Mouse (Mus musculus) liver, embryonic 12.5 days (tissue): ENCODE data around the gene Alox12. TPM values are rescaled to one million over a fixed set of nuclear protein-coding genes. Genes with fewer than 3 reads are reported as not detected.
A peak's percentile ranks its signal among the peaks of the same experiment; 100 is the strongest.

Experiments
- ATAC-seq: fragments of 200-750 bp; cut with Nextera tagmentation; 2 replicates; pipeline ENCODE4 v1.8.0; 2017; ENCODE audit warnings: moderate number of reproducible peaks, mild to moderate bottlenecking, moderate library complexity
- H3K27ac ChIP-seq: fragments of 300-500 bp; sonication (generic); 2 replicates; pipeline ENCODE4 v1.5.1; 2016; ENCODE audit warnings: mild to moderate bottlenecking
- H3K27me3 ChIP-seq: fragments of 300-500 bp; sonication (generic); replicated peaks from 2 replicates; pipeline ENCODE4 v1.6.1; 2016; ENCODE audit warnings: mild to moderate bottlenecking, moderate library complexity
- H3K36me3 ChIP-seq: fragments of 300-500 bp; sonication (generic); 2 replicates; pipeline ENCODE4 v1.6.1; 2016; ENCODE audit warnings: mild to moderate bottlenecking, moderate library complexity
- H3K4me1 ChIP-seq: fragments of 300-500 bp; sonication (generic); 2 replicates; pipeline ENCODE4 v1.6.1; 2016
- H3K4me2 ChIP-seq: fragments of 300-500 bp; sonication (generic); 2 replicates; pipeline ENCODE4 v1.6.1; 2016; ENCODE audit warnings: mild to moderate bottlenecking, moderate library complexity
- H3K4me3 ChIP-seq: fragments of 300-500 bp; sonication (generic); 2 replicates; pipeline ENCODE4 v1.5.1; 2016; ENCODE audit warnings: mild to moderate bottlenecking, moderate library complexity
- H3K9ac ChIP-seq: fragments of 300-500 bp; sonication (generic); 2 replicates; pipeline ENCODE4 v1.6.1; 2016; ENCODE audit warnings: mild to moderate bottlenecking, moderate library complexity
- H3K9me3 ChIP-seq: fragments of 300-500 bp; sonication (generic); replicated peaks from 2 replicates; pipeline ENCODE4 v1.6.1; 2016; ENCODE audit warnings: mild to moderate bottlenecking, moderate library complexity
- WGBS: fragments of 180-500 bp; shearing (Covaris S2); methylation state at CpG from one replicate; pipeline ENCODE4 v1.1.7; 2016; ENCODE audit not compliant: insufficient replicate concordance; 5-methylcytosine and 5-hydroxymethylcytosine counted together
- polyA plus RNA-seq: library from polyadenylated mRNA; unstranded; fragments of >200 nt; fragmentation: Nextera tagmentation; extraction: Ambion mirVana; gene quantifications from 2 replicates; pipeline ENCODE4 v1.2.1, GENCODE M21; 2016

Gene Alox12
- polyA plus RNA-seq, 1 experiment from 2014 or later: 26.8 TPM

- 63% methylated on average over 4 of the region's 4 CpGs for WGBS
- Histone ChIP-seq H3K4me3 (peak overlapping the region; percentile 50; the same call in 1 of the 2 replicates), H3K27me3 (peaks cover 50% of the 10 kb centered on the region)
Observed at GRCm38 (mm10) chr11:70227661-70228245, 27.4 kb downstream of the Alox12 start.

GRCm38 (mm10) chr11:70227126-70227525 is 28.0 kb downstream of the Alox12 start:
- H3K27me3 ChIP-seq: peaks cover 50% of the 10 kb centered on the region
- no peaks in the 10 kb centered on the region for H3K9me3 ChIP-seq
- peak overlapping the region; percentile 31 for H3K4me3 ChIP-seq
- peak overlapping the region; percentile 12 for H3K9ac ChIP-seq
- peaks cover 89% of the 10 kb centered on the region for H3K4me1 ChIP-seq
- no peaks in the 10 kb centered on the region for H3K36me3 ChIP-seq
- ATAC-seq: no peak
- H3K27ac ChIP-seq: peak overlapping the region; percentile 59
- 32% methylated on average over 5 of the region's 5 CpGs for WGBS
- H3K4me2 ChIP-seq: peak overlapping the region; percentile 81

More at GRCm38 (mm10) chr11:70227661-70228245, 27.4 kb downstream of the Alox12 start:
- no peak overlapping the region for H3K9ac ChIP-seq
- no peak for ATAC-seq
- no peaks in the 10 kb centered on the region for H3K9me3 ChIP-seq
- H3K4me2 ChIP-seq: peak overlapping the region; percentile 81
- 0 out of 2 replicates have a peak overlapping the region, but pooled peaks have one; percentile 70 for H3K27ac ChIP-seq
- no peaks in the 10 kb centered on the region for H3K36me3 ChIP-seq
- H3K4me1 ChIP-seq: peaks cover 89% of the 10 kb centered on the region

GRCm38 (mm10) chr11:70226602-70226890 is 28.6 kb downstream of the Alox12 start:
- H3K4me3 ChIP-seq: peak overlapping the region; percentile 31
- no peaks in the 10 kb centered on the region for H3K9me3 ChIP-seq
- H3K27ac ChIP-seq: peak overlapping the region; percentile 59; the same call in 1 of the 2 replicates
- 36% methylated on average over 18 of the region's 18 CpGs for WGBS
- no peaks in the 10 kb centered on the region for H3K36me3 ChIP-seq
- ATAC-seq: no peak
- H3K4me2 ChIP-seq: peak overlapping the region; percentile 81
- peaks cover 50% of the 10 kb centered on the region for H3K27me3 ChIP-seq
- peak overlapping the region; percentile 12 for H3K9ac ChIP-seq
- H3K4me1 ChIP-seq: peaks cover 93% of the 10 kb centered on the region

- no peak overlapping the region for H3K27ac ChIP-seq
Observed at GRCm38 (mm10) chr11:70225798-70226601, 29.2 kb downstream of the Alox12 start.

GRCm38 (mm10) chr11:70223724-70224123 is 31.4 kb downstream of the Alox12 start:
- H3K36me3 ChIP-seq: peaks cover under 1% of the 10 kb centered on the region; the same call in 1 of the 2 replicates
- H3K4me1 ChIP-seq: peaks cover 87% of the 10 kb centered on the region
- no peak for ATAC-seq
- H3K9ac ChIP-seq: 0 out of 2 replicates have a peak overlapping the region, but pooled peaks have one; percentile 8
- 44% methylated on average over 9 of the region's 9 CpGs for WGBS
- H3K4me2 ChIP-seq: peak overlapping the region; percentile 24
- H3K9me3 ChIP-seq: no peaks in the 10 kb centered on the region
- H3K4me3 ChIP-seq: no peak overlapping the region
- peak overlapping the region; percentile 53 for H3K27ac ChIP-seq
- H3K27me3 ChIP-seq: peaks cover 34% of the 10 kb centered on the region

More at GRCm38 (mm10) chr11:70225798-70226601, 29.2 kb downstream of the Alox12 start:
- peak overlapping the region; percentile 81 for H3K4me2 ChIP-seq
- WGBS: 44% methylated on average over 27 of the region's 27 CpGs
- H3K9ac ChIP-seq: peak overlapping the region; percentile 12
- H3K27me3 ChIP-seq: peaks cover 50% of the 10 kb centered on the region
- H3K4me1 ChIP-seq: peaks cover 93% of the 10 kb centered on the region
- ATAC-seq: no peak
- no peaks in the 10 kb centered on the region for H3K9me3 ChIP-seq
- no peaks in the 10 kb centered on the region for H3K36me3 ChIP-seq
- H3K4me3 ChIP-seq: peak overlapping the region; percentile 31

GRCm38 (mm10) chr11:70221603-70222500 is 33.3 kb downstream of the Alox12 start:
- H3K9ac ChIP-seq: peak overlapping the region; percentile 88
- peak; percentile 85 for ATAC-seq
- H3K4me3 ChIP-seq: peak overlapping the region; percentile 76
- H3K9me3 ChIP-seq: no peaks in the 10 kb centered on the region
- 3% methylated on average over 14 of the region's 14 CpGs for WGBS
- H3K27me3 ChIP-seq: peaks cover 22% of the 10 kb centered on the region
- peaks cover 78% of the 10 kb centered on the region for H3K4me1 ChIP-seq
- H3K27ac ChIP-seq: peak overlapping the region; percentile 97
- H3K4me2 ChIP-seq: peak overlapping the region; percentile 97
- peaks cover 16% of the 10 kb centered on the region for H3K36me3 ChIP-seq

- Histone ChIP-seq H3K4me3 (peak within 1 kb of the TSS; percentile 76), H3K4me1 (peaks cover 69% of the 10 kb centered on the region), H3K27me3 (peaks cover 22% of the 10 kb centered on the region), H3K36me3 (peaks cover 20% of the 10 kb centered on the region), H3K27ac (peak within 1 kb of the TSS; percentile 97), H3K9ac (peak within 1 kb of the TSS; percentile 88), H3K4me2 (peak within 1 kb of the TSS; percentile 97), H3K9me3 (no peaks in the 10 kb centered on the region)
- under 1% methylated on average over 28 of the region's 28 CpGs for WGBS
- ATAC-seq: peak; percentile 87
Observed at GRCm38 (mm10) chr11:70220731-70221602, 34.2 kb downstream of the Alox12 start, which contains the start of gene Slc16a13. Gene Slc16a13 (minus strand): TSS chr11:70221064.

- no peak for ATAC-seq
- Histone ChIP-seq H3K27ac (peak overlapping the region; percentile 97), H3K9ac (peak overlapping the region; percentile 88), H3K4me1 (peaks cover 66% of the 10 kb centered on the region), H3K4me3 (peak overlapping the region; percentile 76), H3K4me2 (peak overlapping the region; percentile 97), H3K27me3 (peaks cover 22% of the 10 kb centered on the region), H3K9me3 (no peaks in the 10 kb centered on the region), H3K36me3 (peaks cover 20% of the 10 kb centered on the region)
- 2% methylated on average over 24 of the region's 24 CpGs for WGBS
Observed at GRCm38 (mm10) chr11:70220323-70220722, 34.8 kb downstream of the Alox12 start.

- peaks cover 26% of the 10 kb centered on the region for H3K27me3 ChIP-seq
- H3K9me3 ChIP-seq: no peaks in the 10 kb centered on the region
- peak overlapping the region; percentile 97 for H3K4me2 ChIP-seq
- H3K36me3 ChIP-seq: peaks cover 20% of the 10 kb centered on the region
- ATAC-seq: no peak
- H3K9ac ChIP-seq: peak overlapping the region; percentile 88
- WGBS: 53% methylated on average over 7 of the region's 7 CpGs
- H3K4me1 ChIP-seq: peaks cover 66% of the 10 kb centered on the region
- H3K27ac ChIP-seq: peak overlapping the region; percentile 97
- H3K4me3 ChIP-seq: peak overlapping the region; percentile 76
Observed at GRCm38 (mm10) chr11:70219873-70220272, 35.3 kb downstream of the Alox12 start.

GRCm38 (mm10) chr11:70218741-70219470 is 36.2 kb downstream of the Alox12 start:
- 83% methylated on average over 15 of the region's 15 CpGs for WGBS
- no peak overlapping the region for H3K9ac ChIP-seq
- H3K27me3 ChIP-seq: peaks cover 36% of the 10 kb centered on the region
- H3K36me3 ChIP-seq: peaks cover 20% of the 10 kb centered on the region
- no peak for ATAC-seq
- peaks cover 66% of the 10 kb centered on the region for H3K4me1 ChIP-seq
- peak overlapping the region; percentile 76 for H3K4me3 ChIP-seq
- no peaks in the 10 kb centered on the region for H3K9me3 ChIP-seq
- peak overlapping the region; percentile 97 for H3K4me2 ChIP-seq
- peak overlapping the region; percentile 32; the same call in 1 of the 2 replicates for H3K27ac ChIP-seq
